Mouse (Mus musculus): ENCODE measurements around the gene Map7. TPM values are rescaled to one million over a fixed set of nuclear protein-coding genes. Genes with fewer than 3 reads are reported as not detected.

Map7 gene
- polyA plus RNA-seq, 1 experiment from 2014 or later = 4.8 TPM

DNA sequence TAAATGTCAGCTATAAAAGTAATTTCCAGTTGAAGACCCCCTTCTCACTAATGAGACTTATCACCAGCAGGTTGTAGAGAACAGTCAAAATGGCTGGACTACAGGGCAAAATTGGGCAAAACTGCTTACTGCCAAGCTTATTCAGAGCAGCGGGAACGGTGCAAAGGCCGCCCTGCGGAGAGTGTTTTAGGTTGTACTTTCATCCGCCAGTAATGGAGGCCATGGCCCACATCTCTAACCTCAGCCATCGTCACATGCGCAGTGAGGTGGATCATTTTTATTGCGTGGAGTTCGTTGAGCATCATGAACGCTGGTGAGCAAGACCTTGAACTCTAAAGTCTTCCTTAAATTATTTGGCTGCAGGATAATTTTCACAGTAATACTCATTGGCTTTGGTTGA, 100.8 kb downstream of the Map7 start:
- Histone ChIP-seq H3K4me2 (ENCODE audit: low read depth, low read length) (no peak overlapping the region), H3K36me3 (replicated peaks; ENCODE audit: control insufficient read depth, insufficient read depth, low read depth, low read length) (no peaks in the 10 kb centered on the region), H3K9me3 (replicated peaks; ENCODE audit: control insufficient read depth, low read length) (no peaks in the 10 kb centered on the region), H3K4me1 (ENCODE audit: control insufficient read depth, insufficient read depth, low read length) (no peaks in the 10 kb centered on the region), H3K27ac (replicated peaks; ENCODE audit: low read depth, low read length) (no peak overlapping the region), H3K4me3 (ENCODE audit: low read depth, low read length) (no peak overlapping the region), H3K9ac (replicated peaks; ENCODE audit: low read length) (no peak overlapping the region), H3K27me3 (ENCODE audit: control insufficient read depth, insufficient read depth, low read length) (no peaks in the 10 kb centered on the region)
- WGBS = 98% methylated on average over 10 of the region's 10 CpGs
- DNase-seq (ENCODE audit: low spot score) (no peak), ATAC-seq (replicated peaks; ENCODE audit: insufficient number of reproducible peaks, low FRiP score, low TSS enrichment, low read depth) (no peak)

DNA sequence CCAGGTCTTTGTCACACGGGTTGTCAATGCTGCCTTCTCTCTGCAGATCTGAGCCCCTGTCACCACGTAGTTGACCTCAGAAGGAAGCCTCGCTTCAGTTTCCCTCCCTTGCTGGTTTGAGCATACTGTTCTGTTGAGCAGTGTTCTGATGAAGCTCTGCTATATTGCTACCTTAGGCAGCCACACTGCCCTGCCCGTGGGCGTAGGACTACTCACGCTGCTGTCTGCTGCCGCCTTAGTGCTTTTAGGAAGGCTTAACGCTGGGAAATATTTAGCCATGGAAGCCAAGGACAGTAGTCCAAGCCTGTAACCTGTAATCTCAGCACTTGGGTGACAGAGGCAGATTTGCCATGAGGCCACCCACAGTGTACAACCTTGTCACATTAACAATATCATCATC, 107.3 kb downstream of the Map7 start:
- Histone ChIP-seq H3K9ac (replicated peaks; ENCODE audit: low read length) (no peak overlapping the region), H3K27ac (replicated peaks; ENCODE audit: low read depth, low read length) (no peak overlapping the region), H3K4me3 (ENCODE audit: low read depth, low read length) (no peak overlapping the region), H3K4me1 (ENCODE audit: control insufficient read depth, insufficient read depth, low read length) (no peaks in the 10 kb centered on the region), H3K4me2 (ENCODE audit: low read depth, low read length) (no peak overlapping the region), H3K27me3 (ENCODE audit: control insufficient read depth, insufficient read depth, low read length) (no peaks in the 10 kb centered on the region), H3K9me3 (replicated peaks; ENCODE audit: control insufficient read depth, low read length) (no peaks in the 10 kb centered on the region), H3K36me3 (replicated peaks; ENCODE audit: control insufficient read depth, insufficient read depth, low read depth, low read length) (no peaks in the 10 kb centered on the region)
- DNase-seq (ENCODE audit: low spot score) = no peak
- no peak for ATAC-seq (replicated peaks; ENCODE audit: insufficient number of reproducible peaks, low FRiP score, low TSS enrichment, low read depth)
- WGBS = 88% methylated on average over 8 of the region's 8 CpGs

DNA sequence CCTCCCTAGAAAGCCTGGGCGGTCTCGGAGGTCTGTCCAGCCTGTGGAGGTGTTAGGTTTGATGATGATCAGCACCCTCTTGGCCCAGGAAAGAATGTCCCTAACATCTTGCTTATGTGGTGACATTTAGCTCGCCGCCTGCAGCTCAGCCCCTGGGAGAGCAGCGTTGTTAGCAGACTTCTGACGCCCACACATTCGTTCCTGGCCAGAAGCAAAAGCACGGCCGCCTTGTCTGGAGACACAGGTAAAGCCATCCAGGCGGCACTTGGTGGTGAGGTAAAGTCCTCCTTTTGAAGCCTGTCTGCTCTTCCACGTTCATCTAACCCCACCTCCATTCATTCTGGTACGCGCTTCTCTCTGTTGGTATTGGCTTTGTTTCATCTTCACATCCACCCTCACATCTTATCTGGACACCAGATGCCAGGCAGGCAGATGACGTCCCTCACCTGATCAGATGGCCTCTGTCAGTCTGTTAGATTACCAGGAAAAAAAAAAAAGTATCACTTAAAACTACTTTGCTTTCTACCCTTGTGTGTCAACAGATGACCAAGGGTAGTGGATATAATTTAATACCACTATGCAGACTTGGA, 108.9 kb downstream of the Map7 start:
- 88% methylated on average over 14 of the region's 14 CpGs for WGBS
- Histone ChIP-seq H3K9ac (replicated peaks; ENCODE audit: low read length) (no peak overlapping the region), H3K4me3 (ENCODE audit: low read depth, low read length) (no peak overlapping the region), H3K9me3 (replicated peaks; ENCODE audit: control insufficient read depth, low read length) (no peaks in the 10 kb centered on the region), H3K36me3 (replicated peaks; ENCODE audit: control insufficient read depth, insufficient read depth, low read depth, low read length) (no peaks in the 10 kb centered on the region), H3K4me2 (ENCODE audit: low read depth, low read length) (no peak overlapping the region), H3K4me1 (ENCODE audit: control insufficient read depth, insufficient read depth, low read length) (no peaks in the 10 kb centered on the region), H3K27ac (replicated peaks; ENCODE audit: low read depth, low read length) (no peak overlapping the region), H3K27me3 (ENCODE audit: control insufficient read depth, insufficient read depth, low read length) (no peaks in the 10 kb centered on the region)
- ATAC-seq (replicated peaks; ENCODE audit: insufficient number of reproducible peaks, low FRiP score, low TSS enrichment, low read depth) (no peak), DNase-seq (ENCODE audit: low spot score) (no peak)

DNA sequence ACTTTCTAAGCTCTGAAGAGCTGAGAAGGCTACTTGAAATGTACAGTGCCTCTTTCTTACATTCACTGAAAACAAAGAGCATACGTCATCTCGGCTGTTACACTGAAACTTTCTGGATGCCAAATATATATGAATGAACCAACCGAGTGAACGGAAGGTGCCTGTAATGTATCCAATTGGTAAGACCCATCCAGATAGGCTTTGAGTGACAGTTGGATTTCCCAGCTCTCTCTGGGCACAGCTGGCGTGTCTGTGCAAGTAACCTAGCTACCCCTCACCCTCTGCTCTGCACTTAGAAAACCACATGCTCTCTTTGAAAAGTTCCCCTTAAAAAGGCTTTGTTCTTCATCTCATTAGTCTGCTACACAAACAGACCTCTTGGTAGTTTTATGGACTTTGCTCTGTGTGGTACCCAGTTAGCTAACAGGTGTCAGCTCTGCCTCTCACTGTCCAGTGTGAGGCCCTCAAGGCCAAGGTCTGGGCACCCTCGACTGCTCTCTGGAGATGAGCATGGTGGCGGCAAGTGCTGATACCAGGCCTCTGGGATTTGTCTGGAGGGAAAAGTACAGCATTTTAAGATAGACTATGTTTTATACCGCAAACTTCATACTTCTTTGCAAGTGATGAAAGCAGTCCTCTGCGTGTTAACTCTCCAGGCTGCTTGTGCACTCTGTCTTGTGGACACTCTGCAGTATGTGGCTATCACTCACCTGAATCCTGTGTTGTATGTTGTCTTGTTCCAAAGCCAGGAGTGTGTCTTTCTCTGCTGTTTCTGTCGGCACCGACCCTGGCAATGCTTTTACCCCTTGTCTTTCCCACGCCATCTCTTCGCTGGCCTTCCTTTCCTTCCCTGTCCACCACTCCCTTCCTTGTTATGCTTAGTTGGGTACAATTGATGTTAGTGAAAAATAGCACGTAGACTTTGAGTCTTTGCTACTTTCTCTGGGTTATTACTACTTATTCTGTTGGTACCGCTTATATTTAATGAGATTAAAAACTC, 109.8 kb downstream of the Map7 start:
- no peak overlapping the region for H3K4me2 ChIP-seq (ENCODE audit: low read depth, low read length)
- H3K27me3 ChIP-seq (ENCODE audit: control insufficient read depth, insufficient read depth, low read length) = no peaks in the 10 kb centered on the region
- H3K9me3 ChIP-seq (replicated peaks; ENCODE audit: control insufficient read depth, low read length) = no peaks in the 10 kb centered on the region
- 88% methylated on average over 15 of the region's 15 CpGs for WGBS
- DNase-seq (ENCODE audit: low spot score) = no peak
- H3K9ac ChIP-seq (replicated peaks; ENCODE audit: low read length) = no peak overlapping the region
- no peak for ATAC-seq (replicated peaks; ENCODE audit: insufficient number of reproducible peaks, low FRiP score, low TSS enrichment, low read depth)
- no peaks in the 10 kb centered on the region for H3K36me3 ChIP-seq (replicated peaks; ENCODE audit: control insufficient read depth, insufficient read depth, low read depth, low read length)
- H3K27ac ChIP-seq (replicated peaks; ENCODE audit: low read depth, low read length) = no peak overlapping the region
- no peak overlapping the region for H3K4me3 ChIP-seq (ENCODE audit: low read depth, low read length)
- H3K4me1 ChIP-seq (ENCODE audit: control insufficient read depth, insufficient read depth, low read length) = no peaks in the 10 kb centered on the region

DNA sequence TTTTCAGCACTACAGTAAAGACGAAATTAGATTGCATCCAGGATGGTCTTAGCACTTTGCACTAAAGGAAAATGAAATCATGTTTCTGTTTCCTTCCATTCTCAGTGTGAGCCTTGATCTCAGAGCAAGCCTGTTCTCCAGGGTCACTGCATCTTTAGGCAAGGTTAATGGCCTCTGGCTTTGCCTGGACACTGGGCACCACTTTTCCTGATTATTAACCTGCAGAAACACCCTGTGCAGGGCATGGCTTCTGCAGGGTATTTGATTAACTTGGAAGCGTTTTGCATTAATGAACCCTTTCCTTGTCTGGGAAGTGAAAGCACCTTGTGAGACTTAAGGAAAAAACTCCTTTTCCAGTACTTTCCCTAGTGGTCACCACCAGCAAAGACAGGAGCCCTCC, 111.2 kb downstream of the Map7 start:
- DNase-seq (ENCODE audit: low spot score) = no peak
- Histone ChIP-seq H3K9ac (replicated peaks; ENCODE audit: low read length) (no peak overlapping the region), H3K9me3 (replicated peaks; ENCODE audit: control insufficient read depth, low read length) (no peaks in the 10 kb centered on the region), H3K27ac (replicated peaks; ENCODE audit: low read depth, low read length) (no peak overlapping the region), H3K36me3 (replicated peaks; ENCODE audit: control insufficient read depth, insufficient read depth, low read depth, low read length) (no peaks in the 10 kb centered on the region), H3K27me3 (ENCODE audit: control insufficient read depth, insufficient read depth, low read length) (no peaks in the 10 kb centered on the region), H3K4me1 (ENCODE audit: control insufficient read depth, insufficient read depth, low read length) (no peaks in the 10 kb centered on the region), H3K4me2 (ENCODE audit: low read depth, low read length) (no peak overlapping the region), H3K4me3 (ENCODE audit: low read depth, low read length) (no peak overlapping the region)
- no peak for ATAC-seq (replicated peaks; ENCODE audit: insufficient number of reproducible peaks, low FRiP score, low TSS enrichment, low read depth)
- WGBS = 80% methylated on average over 2 of the region's 2 CpGs

DNA sequence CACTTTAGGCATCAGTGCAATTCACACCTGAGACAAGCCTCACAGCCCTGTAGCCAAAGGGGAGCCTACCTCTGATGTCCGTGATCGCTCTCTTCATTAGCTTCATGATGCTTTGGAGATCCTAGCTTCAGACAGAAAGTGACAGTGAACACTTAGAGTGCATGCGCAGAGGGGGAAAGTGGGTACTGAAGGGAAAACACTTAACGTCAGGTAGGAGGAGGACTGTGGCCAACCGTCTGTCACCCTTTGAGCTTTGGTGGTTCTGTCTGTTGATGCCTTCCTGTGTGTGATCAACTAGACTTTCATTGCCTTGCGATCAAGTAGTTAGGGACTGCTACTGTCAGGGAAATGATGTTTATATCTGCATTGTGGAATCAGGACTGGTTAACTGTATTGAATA, 114.6 kb downstream of the Map7 start:
- 91% methylated on average over 6 of the region's 6 CpGs for WGBS
- Histone ChIP-seq H3K9me3 (replicated peaks; ENCODE audit: control insufficient read depth, low read length) (no peaks in the 10 kb centered on the region), H3K27me3 (ENCODE audit: control insufficient read depth, insufficient read depth, low read length) (no peaks in the 10 kb centered on the region), H3K27ac (replicated peaks; ENCODE audit: low read depth, low read length) (no peak overlapping the region), H3K4me1 (ENCODE audit: control insufficient read depth, insufficient read depth, low read length) (no peaks in the 10 kb centered on the region), H3K4me3 (ENCODE audit: low read depth, low read length) (no peak overlapping the region), H3K4me2 (ENCODE audit: low read depth, low read length) (no peak overlapping the region), H3K9ac (replicated peaks; ENCODE audit: low read length) (no peak overlapping the region), H3K36me3 (replicated peaks; ENCODE audit: control insufficient read depth, insufficient read depth, low read depth, low read length) (no peaks in the 10 kb centered on the region)
- no peak for DNase-seq (ENCODE audit: low spot score)
- no peak for ATAC-seq (replicated peaks; ENCODE audit: insufficient number of reproducible peaks, low FRiP score, low TSS enrichment, low read depth)

DNA sequence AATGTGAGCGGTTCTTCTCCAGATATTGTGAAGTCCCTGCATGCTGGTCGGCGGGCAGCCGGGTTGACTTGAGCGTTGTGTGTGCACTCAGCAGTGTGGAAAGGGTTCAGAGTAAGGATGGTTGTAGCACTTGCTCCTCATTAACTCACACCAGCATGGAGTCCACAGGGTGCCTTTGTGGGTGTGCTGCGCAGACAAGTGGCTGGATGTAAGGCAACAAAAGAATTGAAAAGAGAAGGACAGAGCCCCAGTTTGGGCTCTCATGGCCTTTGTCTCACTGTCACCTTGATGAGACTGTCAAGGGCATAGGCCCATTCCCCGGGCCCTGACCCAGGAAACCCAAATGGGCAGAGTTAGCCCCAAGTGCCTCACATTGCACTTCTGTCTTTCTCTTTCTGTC, 116.2 kb downstream of the Map7 start:
- H3K9ac ChIP-seq (replicated peaks; ENCODE audit: low read length) = no peak overlapping the region
- H3K4me1 ChIP-seq (ENCODE audit: control insufficient read depth, insufficient read depth, low read length) = no peaks in the 10 kb centered on the region
- no peaks in the 10 kb centered on the region for H3K36me3 ChIP-seq (replicated peaks; ENCODE audit: control insufficient read depth, insufficient read depth, low read depth, low read length)
- no peak overlapping the region for H3K4me3 ChIP-seq (ENCODE audit: low read depth, low read length)
- no peak overlapping the region for H3K4me2 ChIP-seq (ENCODE audit: low read depth, low read length)
- no peak overlapping the region for H3K27ac ChIP-seq (replicated peaks; ENCODE audit: low read depth, low read length)
- no peaks in the 10 kb centered on the region for H3K9me3 ChIP-seq (replicated peaks; ENCODE audit: control insufficient read depth, low read length)
- ATAC-seq (replicated peaks; ENCODE audit: insufficient number of reproducible peaks, low FRiP score, low TSS enrichment, low read depth) = no peak
- 81% methylated on average over 7 of the region's 7 CpGs for WGBS
- H3K27me3 ChIP-seq (ENCODE audit: control insufficient read depth, insufficient read depth, low read length) = no peaks in the 10 kb centered on the region
- DNase-seq (ENCODE audit: low spot score) = no peak

DNA sequence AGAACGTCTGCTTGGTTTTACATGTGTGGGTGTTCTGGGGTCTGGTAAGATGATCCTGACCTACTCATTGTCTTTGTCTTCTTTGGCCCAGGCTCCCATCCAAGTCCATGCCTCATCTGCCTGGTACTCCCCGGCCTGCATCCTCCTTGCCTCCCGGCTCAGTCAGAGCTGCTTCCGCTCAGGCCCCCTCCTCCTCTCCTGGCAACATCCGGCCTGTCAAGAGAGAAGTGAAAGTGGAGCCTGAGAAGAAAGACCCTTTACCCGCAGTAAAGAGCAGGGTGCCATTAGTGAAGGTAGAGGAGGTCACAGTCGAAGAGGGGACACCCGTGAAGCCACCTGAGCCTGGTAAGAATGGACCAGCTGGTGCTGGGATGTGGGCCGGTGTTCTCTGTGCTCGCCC, 118.8 kb downstream of the Map7 start:
- Histone ChIP-seq H3K4me3 (ENCODE audit: low read depth, low read length) (no peak overlapping the region), H3K27me3 (ENCODE audit: control insufficient read depth, insufficient read depth, low read length) (no peaks in the 10 kb centered on the region), H3K4me1 (ENCODE audit: control insufficient read depth, insufficient read depth, low read length) (no peaks in the 10 kb centered on the region), H3K4me2 (ENCODE audit: low read depth, low read length) (no peak overlapping the region), H3K27ac (replicated peaks; ENCODE audit: low read depth, low read length) (no peak overlapping the region), H3K9me3 (replicated peaks; ENCODE audit: control insufficient read depth, low read length) (no peaks in the 10 kb centered on the region), H3K36me3 (replicated peaks; ENCODE audit: control insufficient read depth, insufficient read depth, low read depth, low read length) (no peaks in the 10 kb centered on the region), H3K9ac (replicated peaks; ENCODE audit: low read length) (no peak overlapping the region)
- no peak for ATAC-seq (replicated peaks; ENCODE audit: insufficient number of reproducible peaks, low FRiP score, low TSS enrichment, low read depth)
- 70% methylated on average over 10 of the region's 10 CpGs for WGBS
- no peak for DNase-seq (ENCODE audit: low spot score)
